Mouse (Mus musculus): Measurements from ENCODE around the gene Asb12. TPM values are rescaled to one million over a fixed set of nuclear protein-coding genes. Genes with fewer than 3 reads are reported as not detected.
A peak's percentile ranks its signal among the peaks of the same experiment; 100 is the strongest.

The Asb12 gene
- total and polyA plus RNA-seq, 3 experiments: 10.1 to 15.7 (median 12.7) TPM

DNA sequence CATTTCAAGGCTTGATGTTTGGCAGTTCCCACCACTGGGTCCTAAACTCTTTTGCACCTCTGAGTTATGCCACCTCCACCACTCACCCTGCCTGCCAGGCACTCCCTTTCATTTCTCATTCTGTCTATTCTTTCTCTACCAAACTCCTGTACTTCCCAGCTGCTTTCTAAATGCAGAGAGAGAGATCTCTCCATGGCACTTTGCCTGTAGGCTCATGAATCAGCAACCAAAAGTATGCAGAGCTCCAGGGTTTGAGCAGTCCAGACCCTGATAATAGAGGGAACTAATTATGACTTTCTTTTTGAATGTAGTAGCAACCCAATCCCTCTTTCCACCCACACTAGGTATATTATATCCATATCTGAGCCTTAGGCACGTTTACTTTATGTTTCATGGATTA, 115.5 kb downstream of the Asb12 start:
- intact Hi-C loops (cut with DNase I): loop anchor here (5.0 to 10.0 kb wide), 3 partner anchors 35 to 513 kb away; partner anchors contain the start of genes Las1l and Zc4h2
- TF ChIP-seq CTCF (IDR thresholded peaks at IDR 0.05) (no peak), POLR2A (IDR thresholded peaks at IDR 0.05; ENCODE audit: insufficient read depth, low read depth, low read length) (no peak), EP300 (IDR thresholded peaks at IDR 0.05; ENCODE audit: insufficient read depth, low read depth, low read length) (no peak)
- H3K4me1 ChIP-seq (ENCODE audit: control insufficient read depth, insufficient read depth, low read length): peaks cover 7% of the 10 kb centered on the region
- H3K4me3 ChIP-seq: no peak overlapping the region
- no peak for DNase-seq
- 54% methylated on average over 1 of the region's 1 CpGs for WGBS
- no peaks in the 10 kb centered on the region for H3K36me3 ChIP-seq (ENCODE audit: control insufficient read depth, insufficient read depth, low read length)
- no peak overlapping the region for H3K9ac ChIP-seq (ENCODE audit: low read depth, low read length)
- peak overlapping the region; percentile 7; the same call in 1 of the 2 replicates for H3K27ac ChIP-seq
- no peaks in the 10 kb centered on the region for H3K27me3 ChIP-seq (ENCODE audit: control insufficient read depth, insufficient read depth, low read length)
- H3K79me2 ChIP-seq (replicated peaks; ENCODE audit: control insufficient read depth, insufficient read depth, low read length): no peaks in the 10 kb centered on the region

DNA sequence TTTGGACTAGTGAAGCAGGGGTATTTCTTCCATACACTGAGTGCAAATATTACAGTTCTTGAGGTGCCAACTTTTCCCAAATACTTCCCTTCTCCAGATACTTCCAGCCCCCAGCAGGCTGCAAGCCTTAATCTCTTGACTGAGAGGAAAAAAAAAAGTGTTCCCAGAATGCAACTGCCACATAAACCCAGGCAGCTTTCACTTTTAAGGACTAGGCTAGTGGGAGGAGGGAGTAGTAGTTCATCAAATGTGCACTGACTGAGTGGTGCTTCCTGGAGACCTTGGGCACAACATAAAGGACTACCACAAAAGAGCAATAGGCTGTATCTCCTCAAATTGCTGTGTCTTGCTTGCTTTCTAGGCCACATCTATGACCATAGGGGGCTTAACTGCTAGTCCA, 116.5 kb downstream of the Asb12 start:
- DNase-seq: no peak
- TF ChIP-seq EP300 (IDR thresholded peaks at IDR 0.05; ENCODE audit: insufficient read depth, low read depth, low read length) (no peak), CTCF (IDR thresholded peaks at IDR 0.05) (no peak), POLR2A (IDR thresholded peaks at IDR 0.05; ENCODE audit: insufficient read depth, low read depth, low read length) (no peak)
- intact Hi-C loops (cut with DNase I): loop anchor here (5.0 to 10.0 kb wide), 3 partner anchors 36 to 514 kb away; partner anchors contain the start of genes Las1l and Zc4h2

DNA sequence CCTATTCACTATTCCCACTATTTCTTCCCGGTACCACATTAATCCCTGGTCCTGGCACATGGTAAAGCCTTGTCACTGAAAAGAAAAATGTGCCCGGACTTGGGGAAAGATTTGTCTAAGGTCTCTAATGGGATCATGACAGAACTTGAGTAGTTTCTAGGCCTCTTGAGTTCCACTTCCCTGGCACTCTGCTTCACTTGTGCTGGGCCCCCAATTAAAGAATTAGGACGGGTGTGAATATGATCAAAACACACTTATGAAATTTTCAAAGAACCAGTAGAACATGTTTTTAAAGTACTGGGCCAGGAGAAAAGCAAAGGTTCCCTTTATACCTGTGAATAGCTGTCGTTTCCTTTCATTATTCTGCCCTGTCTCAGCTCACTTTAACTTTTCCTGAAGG, 119.3 kb downstream of the Asb12 start:
- intact Hi-C loops (cut with DNase I): no loop called here
- 75% methylated on average over 4 of the region's 4 CpGs for WGBS
- H3K36me3 ChIP-seq (ENCODE audit: control insufficient read depth, insufficient read depth, low read length): no peaks in the 10 kb centered on the region
- no peak for DNase-seq
- peaks cover 5% of the 10 kb centered on the region for H3K4me1 ChIP-seq (ENCODE audit: control insufficient read depth, insufficient read depth, low read length)
- no peaks in the 10 kb centered on the region for H3K79me2 ChIP-seq (replicated peaks; ENCODE audit: control insufficient read depth, insufficient read depth, low read length)
- TF ChIP-seq POLR2A (IDR thresholded peaks at IDR 0.05; ENCODE audit: insufficient read depth, low read depth, low read length) (no peak), EP300 (IDR thresholded peaks at IDR 0.05; ENCODE audit: insufficient read depth, low read depth, low read length) (no peak), CTCF (IDR thresholded peaks at IDR 0.05) (no peak)
- no peak overlapping the region for H3K4me3 ChIP-seq
- no peaks in the 10 kb centered on the region for H3K27me3 ChIP-seq (ENCODE audit: control insufficient read depth, insufficient read depth, low read length)
- no peak overlapping the region for H3K9ac ChIP-seq (ENCODE audit: low read depth, low read length)
- no peak overlapping the region for H3K27ac ChIP-seq

More for the DNA sequence above, 116.5 kb downstream of the Asb12 start:
- Histone ChIP-seq H3K4me1 (ENCODE audit: control insufficient read depth, insufficient read depth, low read length) (peaks cover 7% of the 10 kb centered on the region), H3K36me3 (ENCODE audit: control insufficient read depth, insufficient read depth, low read length) (no peaks in the 10 kb centered on the region), H3K27ac (no peak overlapping the region), H3K9ac (ENCODE audit: low read depth, low read length) (no peak overlapping the region), H3K27me3 (ENCODE audit: control insufficient read depth, insufficient read depth, low read length) (no peaks in the 10 kb centered on the region), H3K4me3 (no peak overlapping the region), H3K79me2 (replicated peaks; ENCODE audit: control insufficient read depth, insufficient read depth, low read length) (no peaks in the 10 kb centered on the region)

DNA sequence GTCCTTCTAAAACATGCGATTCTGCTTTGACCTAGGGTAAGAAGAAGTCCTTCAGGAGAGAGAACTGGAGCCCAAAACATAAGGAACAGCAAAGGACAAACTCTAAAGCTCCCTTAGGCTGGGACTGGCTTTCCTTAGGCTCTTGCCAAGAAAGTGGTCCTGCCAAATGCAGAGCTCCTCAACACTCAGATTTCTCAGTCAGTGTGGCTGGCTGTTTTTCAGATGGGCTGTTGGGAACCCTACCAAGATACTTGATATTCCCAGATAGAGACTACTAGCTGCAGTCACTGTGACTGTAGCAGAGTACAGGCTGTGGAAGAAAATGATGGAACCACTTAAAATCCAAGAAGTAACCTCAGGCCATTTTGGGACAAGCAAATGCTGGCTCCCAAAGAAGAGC, 120.6 kb downstream of the Asb12 start:
- no peak overlapping the region for H3K27ac ChIP-seq
- peak in 1 of 2 experiments; percentile 16 for DNase-seq
- H3K79me2 ChIP-seq (replicated peaks; ENCODE audit: control insufficient read depth, insufficient read depth, low read length): no peaks in the 10 kb centered on the region
- no peak for TF ChIP-seq EP300 (IDR thresholded peaks at IDR 0.05; ENCODE audit: insufficient read depth, low read depth, low read length)
- TF ChIP-seq POLR2A (IDR thresholded peaks at IDR 0.05; ENCODE audit: insufficient read depth, low read depth, low read length): no peak
- no peak for TF ChIP-seq CTCF (IDR thresholded peaks at IDR 0.05)
- 84% methylated on average over 1 of the region's 1 CpGs for WGBS
- no peaks in the 10 kb centered on the region for H3K27me3 ChIP-seq (ENCODE audit: control insufficient read depth, insufficient read depth, low read length)
- no peak overlapping the region for H3K9ac ChIP-seq (ENCODE audit: low read depth, low read length)
- H3K4me3 ChIP-seq: no peak overlapping the region
- intact Hi-C loops (cut with DNase I): no loop called here
- peaks cover 2% of the 10 kb centered on the region for H3K4me1 ChIP-seq (ENCODE audit: control insufficient read depth, insufficient read depth, low read length)
- H3K36me3 ChIP-seq (ENCODE audit: control insufficient read depth, insufficient read depth, low read length): no peaks in the 10 kb centered on the region

Other genes starting within 250 kb of the Asb12 start
- gene Amer1, start 113.1 kb downstream of the Asb12 start, total RNA-seq (2021): 1 to 10 TPM; 3.4 to 4.9 TPM
- 1.7 and 3.0 TPM in 2 replicates for gene Amer1, start 113.1 kb downstream of the Asb12 start, polyA plus RNA-seq (2012; rRNA removed)
- not detected for gene Pfn5, start 117 bp upstream of the Asb12 start, total RNA-seq (2021)
- gene Pfn5, start 117 bp upstream of the Asb12 start, polyA plus RNA-seq (2012; rRNA removed): not detected in 2 replicates
- 1 to 10 TPM; 1.0 to 1.3 TPM for gene Zc4h2, start 100.5 kb upstream of the Asb12 start, total RNA-seq (2021)
- 0.82 and 2.2 TPM in 2 replicates for gene Zc4h2, start 100.5 kb upstream of the Asb12 start, polyA plus RNA-seq (2012; rRNA removed)
- 1 to 10 TPM in 1 of 2 experiments, under 1 TPM in 1; 0.73 to 1.2 TPM for gene Zc3h12b, start 153.7 kb upstream of the Asb12 start, total RNA-seq (2021)
- gene Zc3h12b, start 153.7 kb upstream of the Asb12 start, polyA plus RNA-seq (2012; rRNA removed): 0.32 and 0.51 TPM in 2 replicates